In genomic region chr13:27399061-27399724, GRCm38 (mm10) we compare ENCODE assay signal across 12 mouse cellular contexts. TPM values are rescaled to one million over a fixed set of nuclear protein-coding genes. Genes with fewer than 3 reads are reported as not detected.
DNase-seq lines count a peak whose midpoint lies in the region; ATAC-seq and TF ChIP-seq lines count a peak whose summit lies in the region.
"Had no signal": no experiment of that assay in that cellular context is flagged by ENCODE, and none has a peak within 500 bp of the region (broad histone marks: within the 10 kb centered on the region; RNA-seq: fewer than 3 reads in every experiment).

No protein-coding gene starts in this region.

- no peak for TF ChIP-seq CTCF in lung, embryonic 14.5 days (IDR thresholded peaks at IDR 0.05; ENCODE audit: low read depth)
- TF ChIP-seq CTCF in lung, postnatal 0 days (IDR thresholded peaks at IDR 0.05): no peak

- WGBS in lung, embryonic 14.5 days: 90% methylated on average over 7 of the region's 7 CpGs
- 92% methylated on average over 7 of the region's 7 CpGs for WGBS in lung, postnatal 0 days
- WGBS in hindbrain, embryonic 15.5 days: 79% methylated on average over 7 of the region's 7 CpGs
- WGBS in heart, embryonic 11.5 days (ENCODE audit: insufficient replicate concordance): 83% methylated on average over 7 of the region's 7 CpGs

- no peak overlapping the region for H3K4me2 ChIP-seq in lung, embryonic 14.5 days
- no peak overlapping the region for H3K4me2 ChIP-seq in lung, postnatal 0 days (replicated peaks; ENCODE audit: low read depth, low read length)
- no peak overlapping the region for H3K4me2 ChIP-seq in hindbrain, embryonic 15.5 days
- no peak overlapping the region for H3K4me2 ChIP-seq in heart, embryonic 11.5 days

- TF ChIP-seq EP300 in lung, postnatal 0 days (IDR thresholded peaks at IDR 0.05): no peak

- H3K27ac ChIP-seq in lung, embryonic 14.5 days (ENCODE audit: low read depth): no peak overlapping the region
- H3K27ac ChIP-seq in lung, postnatal 0 days (ENCODE audit: low read length): no peak overlapping the region
- no peak overlapping the region for H3K27ac ChIP-seq in hindbrain, embryonic 15.5 days (replicated peaks)
- no peak overlapping the region for H3K27ac ChIP-seq in heart, embryonic 11.5 days (ENCODE audit: low read depth, low read length)

- H3K36me3 ChIP-seq in lung, embryonic 14.5 days (ENCODE audit: insufficient read depth): no peaks in the 10 kb centered on the region
- H3K36me3 ChIP-seq in lung, postnatal 0 days (ENCODE audit: insufficient read depth, low read length): no peaks in the 10 kb centered on the region
- H3K36me3 ChIP-seq in hindbrain, embryonic 15.5 days: no peaks in the 10 kb centered on the region
- H3K36me3 ChIP-seq in heart, embryonic 11.5 days (ENCODE audit: control insufficient read depth, insufficient read depth, low read length): no peaks in the 10 kb centered on the region

- intact Hi-C loops in heart, postnatal 10 days (cut with DNase I): no loop called here

- no peaks in the 10 kb centered on the region for H3K27me3 ChIP-seq in lung, embryonic 14.5 days (ENCODE audit: insufficient read depth, low read length)
- no peaks in the 10 kb centered on the region for H3K27me3 ChIP-seq in lung, postnatal 0 days (replicated peaks; ENCODE audit: insufficient read depth, low read length)
- H3K27me3 ChIP-seq in hindbrain, embryonic 15.5 days: no peaks in the 10 kb centered on the region
- H3K27me3 ChIP-seq in heart, embryonic 11.5 days (ENCODE audit: control insufficient read depth, insufficient read depth, low read length): no peaks in the 10 kb centered on the region

- H3K4me1 ChIP-seq in lung, embryonic 14.5 days (ENCODE audit: insufficient read depth): no peaks in the 10 kb centered on the region
- H3K4me1 ChIP-seq in lung, postnatal 0 days (ENCODE audit: insufficient read depth, low read depth, low read length): no peaks in the 10 kb centered on the region
- H3K4me1 ChIP-seq in hindbrain, embryonic 15.5 days (replicated peaks): no peaks in the 10 kb centered on the region
- no peaks in the 10 kb centered on the region for H3K4me1 ChIP-seq in heart, embryonic 11.5 days (ENCODE audit: control insufficient read depth, insufficient read depth, low read length)

- no peaks in the 10 kb centered on the region for H3K9me3 ChIP-seq in lung, embryonic 14.5 days (ENCODE audit: low read depth, low read length)
- H3K9me3 ChIP-seq in lung, postnatal 0 days (ENCODE audit: low read length): no peaks in the 10 kb centered on the region
- no peaks in the 10 kb centered on the region for H3K9me3 ChIP-seq in hindbrain, embryonic 15.5 days
- no peaks in the 10 kb centered on the region for H3K9me3 ChIP-seq in heart, embryonic 11.5 days (replicated peaks; ENCODE audit: control insufficient read depth, low read length)

- no peak overlapping the region for H3K4me3 ChIP-seq in lung, embryonic 14.5 days (ENCODE audit: low read depth, low read length)
- H3K4me3 ChIP-seq in lung, postnatal 0 days (ENCODE audit: low read depth, low read length): no peak overlapping the region
- H3K4me3 ChIP-seq in hindbrain, embryonic 15.5 days: no peak overlapping the region
- H3K4me3 ChIP-seq in heart, embryonic 11.5 days (ENCODE audit: low read depth, low read length): no peak overlapping the region

- peak; percentile 23 for DNase-seq in lung, embryonic 14.5 days
- no peak for DNase-seq in lung, postnatal 0 days (ENCODE audit: low spot score)
- DNase-seq in embryo, embryonic 11.5 days (ENCODE audit: low read depth, low spot score): peak; percentile 14
- no peak for DNase-seq in thymus, postnatal 14 days
- DNase-seq in lung, postnatal 14 days: no peak
- DNase-seq in heart, postnatal 10 days: no peak
- DNase-seq: gastrocnemius, postnatal 10 days had no signal

- H3K9ac ChIP-seq in lung, embryonic 14.5 days: no peak overlapping the region
- no peak overlapping the region for H3K9ac ChIP-seq in lung, postnatal 0 days (replicated peaks; ENCODE audit: low read depth)
- no peak overlapping the region for H3K9ac ChIP-seq in hindbrain, embryonic 15.5 days
- H3K9ac ChIP-seq in heart, embryonic 11.5 days (ENCODE audit: low read depth, low read length): no peak overlapping the region

- no peak for ATAC-seq in lung, embryonic 14.5 days (ENCODE audit: insufficient read depth)
- ATAC-seq in lung, postnatal 0 days: no peak
- peak; percentile 79 for ATAC-seq in hindbrain, embryonic 15.5 days (ENCODE audit: low FRiP score, low read depth)
- ATAC-seq in heart, embryonic 11.5 days (replicated peaks; ENCODE audit: insufficient number of reproducible peaks, low FRiP score, low TSS enrichment): no peak
- ATAC-seq: CD4-positive, CD25-positive, alpha-beta regulatory T cell, adult 4 months had no signal

RNA-seq across cellular contexts. Expression of gene Prl2b1, which starts 8.5 kb away (rescaled TPM):
- not detected in 2 replicates for polyA plus RNA-seq in lung, embryonic 14.5 days (2014; fragmentation: Nextera tagmentation; extraction: Ambion mirVana)
- not detected in 2 replicates for polyA plus RNA-seq in lung, postnatal 0 days (2015; fragmentation: Nextera tagmentation; extraction: Ambion mirVana)
- polyA plus RNA-seq in hindbrain, embryonic 15.5 days (2015; fragmentation: Nextera tagmentation; extraction: Ambion mirVana): not detected in 2 replicates
- not detected in 2 replicates for polyA plus RNA-seq in heart, embryonic 11.5 days (2014; fragmentation: Nextera tagmentation; extraction: Ambion mirVana)
- not detected for total RNA-seq in heart, postnatal 10 days (2021)
- total RNA-seq: gastrocnemius, postnatal 10 days; layer of hippocampus, postnatal 25 days had no signal
- polyA plus RNA-seq: CD4-positive, CD25-positive, alpha-beta regulatory T cell, adult 4 months; lung, embryonic 16.5 days had no signal

RNA-seq across cellular contexts. Expression of gene Prl8a6, which starts 39.3 kb away (rescaled TPM):
- polyA plus RNA-seq in lung, embryonic 14.5 days (2014; fragmentation: Nextera tagmentation; extraction: Ambion mirVana): not detected in 2 replicates
- polyA plus RNA-seq in lung, postnatal 0 days (2015; fragmentation: Nextera tagmentation; extraction: Ambion mirVana): not detected in 2 replicates
- polyA plus RNA-seq in hindbrain, embryonic 15.5 days (2015; fragmentation: Nextera tagmentation; extraction: Ambion mirVana): not detected in 2 replicates
- not detected in 2 replicates for polyA plus RNA-seq in heart, embryonic 11.5 days (2014; fragmentation: Nextera tagmentation; extraction: Ambion mirVana)
- total RNA-seq in heart, postnatal 10 days (2021): not detected
- total RNA-seq: gastrocnemius, postnatal 10 days; layer of hippocampus, postnatal 25 days had no signal
- polyA plus RNA-seq: CD4-positive, CD25-positive, alpha-beta regulatory T cell, adult 4 months; lung, embryonic 16.5 days had no signal

RNA-seq across cellular contexts. Expression of gene Prl8a2, which starts 53.7 kb away (rescaled TPM):
- polyA plus RNA-seq in lung, embryonic 14.5 days (2014; fragmentation: Nextera tagmentation; extraction: Ambion mirVana): not detected in 2 replicates
- not detected in 2 replicates for polyA plus RNA-seq in lung, postnatal 0 days (2015; fragmentation: Nextera tagmentation; extraction: Ambion mirVana)
- not detected in 2 replicates for polyA plus RNA-seq in hindbrain, embryonic 15.5 days (2015; fragmentation: Nextera tagmentation; extraction: Ambion mirVana)
- polyA plus RNA-seq in heart, embryonic 11.5 days (2014; fragmentation: Nextera tagmentation; extraction: Ambion mirVana): not detected in 2 replicates
- not detected for total RNA-seq in heart, postnatal 10 days (2021)
- total RNA-seq: gastrocnemius, postnatal 10 days; layer of hippocampus, postnatal 25 days had no signal
- polyA plus RNA-seq: CD4-positive, CD25-positive, alpha-beta regulatory T cell, adult 4 months; lung, embryonic 16.5 days had no signal

Comparison
In these comparisons a context has a peak if more than half of its experiments do, and no peak if none do; other contexts are left out.
1. DNase-seq: peak in lung, embryonic 14.5 days (single experiment) and embryo, embryonic 11.5 days (single experiment); none in lung, postnatal 0 days (single experiment), thymus, postnatal 14 days (single experiment), lung, postnatal 14 days (single experiment) and heart, postnatal 10 days (0 of 2).